Mouse (Mus musculus): ENCODE measurements around the gene Nptn.

- TF ChIP-seq CTCF (IDR thresholded peaks at IDR 0.05; ENCODE audit: control insufficient read depth, insufficient read depth, insufficient replicate concordance, low read depth, low read length) (no peak), POLR2A (IDR thresholded peaks at IDR 0.05; ENCODE audit: control insufficient read depth, low read depth, low read length) (no peak)
Observed at GRCm38 (mm10) chr9:58683372-58683771, 101.3 kb downstream of the Nptn start.

All from testis, adult 2 months (tissue).